Mouse (Mus musculus) ES-E14 (cell line): Measurements from ENCODE around the gene Gm5737.

Experiments
- HCFC1 ChIP-seq: IDR thresholded peaks from 2 replicates; pipeline ENCODE4 v1.6.1; 2012; ENCODE audit warnings: low read length, inconsistent platforms, borderline replicate concordance; ENCODE audit not compliant: insufficient read depth
- MAFK ChIP-seq: IDR thresholded peaks from 2 replicates; pipeline ENCODE4 v1.6.1; 2014; ENCODE audit warnings: mild to moderate bottlenecking, low read depth, low read length, inconsistent platforms; ENCODE audit not compliant: insufficient read depth
- ZC3H11A ChIP-seq: IDR thresholded peaks from 2 replicates; pipeline ENCODE4 v1.6.1; 2012; ENCODE audit warnings: low read depth, mild to moderate bottlenecking, inconsistent platforms, low read length, borderline replicate concordance
- ZNF384 ChIP-seq: IDR thresholded peaks from 2 replicates; pipeline ENCODE4 v1.6.1; 2012; ENCODE audit warnings: low read depth, low read length, inconsistent platforms

GRCm38 (mm10) chr7:120869883-120870282 is 57.7 kb downstream of the Gm5737 start:
- TF ChIP-seq ZNF384 (no peak), ZC3H11A (no peak), HCFC1 (no peak), MAFK (no peak)
